Mouse (Mus musculus): ENCODE measurements around the gene RPS10-NUDT3.

DNA sequence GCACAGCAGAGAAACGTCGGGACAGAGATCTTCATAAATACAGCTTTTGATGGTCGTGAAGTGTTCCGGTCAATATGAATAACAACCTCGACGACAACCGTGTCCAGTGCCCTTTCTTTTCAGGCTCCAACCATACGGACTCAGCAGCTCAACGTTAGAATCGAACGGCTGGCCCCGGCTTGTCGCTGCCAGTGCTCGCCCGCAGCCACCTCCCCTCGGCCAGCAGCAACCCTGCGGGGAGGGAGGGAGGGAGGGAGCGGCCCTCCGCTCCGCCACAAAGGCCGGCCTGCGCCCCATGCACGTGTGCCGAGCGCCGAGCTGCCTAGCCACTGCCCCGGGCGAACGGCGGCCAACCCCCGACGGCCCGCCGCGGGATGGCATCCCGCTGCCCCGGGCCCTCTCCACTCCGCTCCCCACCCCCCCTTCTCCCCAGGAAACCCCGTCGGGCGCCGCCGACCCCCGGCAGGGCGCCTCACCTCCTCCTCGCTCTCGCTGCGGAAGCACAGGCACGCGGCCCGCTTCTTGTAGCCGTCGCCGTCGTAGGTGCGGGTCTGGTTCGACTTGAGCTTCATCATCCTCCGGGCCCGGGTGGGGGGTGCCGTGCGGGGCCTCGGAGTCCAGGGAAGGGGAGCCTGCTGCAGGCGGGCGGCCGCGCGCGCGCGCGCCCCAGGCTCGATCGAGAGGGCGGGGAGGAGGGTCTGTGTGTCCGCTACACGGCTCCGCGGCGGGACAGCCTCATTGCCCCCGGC lies 12.2 kb downstream of the RPS10-NUDT3 start:
- TF ChIP-seq POLR2A (IDR thresholded peaks at IDR 0.05; ENCODE audit: insufficient read depth, low read depth, low read length) (no peak), EP300 (IDR thresholded peaks at IDR 0.05; ENCODE audit: insufficient read depth, low read depth, low read length) (no peak), CTCF (IDR thresholded peaks at IDR 0.05) (no peak)
